In the genomic region with DNA sequence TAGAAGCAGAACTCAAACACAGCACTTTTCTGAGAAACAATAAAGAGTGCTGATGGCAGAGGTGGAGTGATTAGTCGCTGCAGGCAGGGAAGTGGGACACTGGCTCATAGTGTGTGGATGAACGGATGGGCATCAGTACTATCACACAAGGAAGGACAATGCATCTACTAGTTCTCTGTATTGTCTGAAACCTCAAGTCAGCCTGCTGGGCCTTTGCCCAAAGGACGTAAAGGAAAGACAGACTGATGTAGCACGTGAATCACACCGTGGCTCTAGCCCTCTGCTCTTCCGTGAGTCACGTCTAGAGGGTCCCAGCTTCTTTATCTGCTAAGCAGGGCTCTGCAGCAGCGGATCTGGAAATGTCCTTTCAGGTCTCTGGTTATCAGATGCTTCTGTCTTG, we compare ENCODE assay signal across 16 mouse cellular contexts.
"Had no signal": no experiment of that assay in that cellular context is flagged by ENCODE, and none has a peak within 500 bp of the region (broad histone marks: within the 10 kb centered on the region; RNA-seq: fewer than 3 reads in every experiment).

No protein-coding gene starts in this region.

- H3K27ac ChIP-seq: neural tube, embryonic 13.5 days; neural tube, embryonic 15.5 days; stomach, embryonic 15.5 days; stomach, postnatal 0 days had no signal

- H3K9me3 ChIP-seq: neural tube, embryonic 13.5 days; neural tube, embryonic 15.5 days; stomach, embryonic 15.5 days had no signal

- H3K4me1 ChIP-seq: stomach, embryonic 15.5 days had no signal

- H3K4me3 ChIP-seq: neural tube, embryonic 13.5 days; neural tube, embryonic 15.5 days; stomach, embryonic 15.5 days had no signal

- H3K9ac ChIP-seq: neural tube, embryonic 13.5 days; neural tube, embryonic 15.5 days; stomach, embryonic 15.5 days had no signal

- H3K27me3 ChIP-seq: neural tube, embryonic 13.5 days; neural tube, embryonic 15.5 days; stomach, embryonic 15.5 days had no signal

- H3K36me3 ChIP-seq: neural tube, embryonic 13.5 days; neural tube, embryonic 15.5 days; stomach, embryonic 15.5 days had no signal

- DNase-seq: retina, postnatal 1 day; right cerebral cortex, adult 18-20 months; right cerebral cortex, postnatal 14 days; right cerebral cortex, postnatal 25 days; right cerebral cortex, postnatal 4 days; spleen, adult 18-20 months; thymus, adult 18-20 months; thymus, adult 2 months; thymus, postnatal 14 days; thymus, postnatal 25 days; thymus, postnatal 36 days; thymus, postnatal 4 days had no signal

- H3K4me2 ChIP-seq: neural tube, embryonic 13.5 days; neural tube, embryonic 15.5 days; stomach, embryonic 15.5 days had no signal
